Mouse (Mus musculus) ovary, adult 2 months (tissue): ENCODE results near the gene Cntd1. TPM values are rescaled to one million over a fixed set of nuclear protein-coding genes. Genes with fewer than 3 reads are reported as not detected.

Source experiments
- polyA plus RNA-seq: library from polyadenylated mRNA; depleted of rRNA; stranded (reverse); fragments of >200 nt; gene quantifications from 2 replicates; pipeline ENCODE4 v1.2.3, GENCODE M21; 2012; rRNA removed

Gene Cntd1
- 0.13 and 0.33 TPM in 2 replicates for polyA plus RNA-seq

GRCm38 (mm10) chr11:101278223-101279192 lies at the start of gene Cntd1, which contains the start of gene Coa3:
Cntd1 (plus strand) TSS chr11:101279012.
Coa3 (minus strand) TSS chr11:101279114.

GRCm38 (mm10) chr11:101245855-101246701 lies 32.7 kb upstream of the Cntd1 start, which contains the start of gene Ramp2:
Ramp2 (plus strand) TSS chr11:101246028.

DNA sequence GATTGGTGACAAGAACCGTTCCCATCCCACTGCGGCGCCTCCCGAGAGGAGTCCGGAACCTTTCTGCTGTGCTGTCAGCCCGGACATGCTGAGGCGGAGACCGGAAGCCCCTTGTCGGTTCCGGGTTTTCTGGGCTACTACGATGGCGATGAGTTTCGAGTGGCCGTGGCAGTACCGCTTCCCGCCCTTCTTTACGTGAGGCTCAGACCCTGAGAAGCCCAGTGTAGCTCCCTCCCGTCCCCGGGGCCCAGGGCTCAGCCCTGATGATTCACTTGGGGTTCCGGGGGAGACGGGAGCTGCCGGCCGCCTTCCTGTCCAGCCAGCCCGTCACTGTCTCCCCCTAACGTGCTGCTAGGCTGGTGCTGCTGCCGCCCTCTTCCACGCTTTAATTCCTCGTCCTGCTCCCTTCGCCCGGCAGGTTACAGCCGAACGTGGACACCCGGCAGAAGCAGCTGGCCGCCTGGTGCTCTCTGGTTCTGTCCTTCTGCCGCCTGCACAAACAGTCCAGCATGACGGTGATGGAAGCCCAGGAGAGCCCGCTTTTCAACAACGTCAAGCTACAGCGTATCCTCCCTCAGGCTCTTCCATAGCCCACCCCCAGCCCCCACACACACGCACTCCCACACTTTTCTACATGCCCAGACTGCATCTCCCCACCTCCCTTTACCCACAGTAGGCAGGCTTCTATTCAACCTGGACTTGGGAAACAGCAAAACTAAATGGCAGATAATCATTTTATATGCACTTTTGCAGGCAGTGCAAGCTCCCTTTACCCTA lies 25.0 kb upstream of the Cntd1 start, which contains the start of gene Vps25:
Gene Vps25, plus strand, starts transcription at position 95 of the 777 bp plus-strand sequence.

GRCm38 (mm10) chr11:101259948-101260825 lies 18.6 kb upstream of the Cntd1 start, which contains the start of gene Wnk4:
Wnk4 (plus strand) TSS chr11:101260567.

DNA sequence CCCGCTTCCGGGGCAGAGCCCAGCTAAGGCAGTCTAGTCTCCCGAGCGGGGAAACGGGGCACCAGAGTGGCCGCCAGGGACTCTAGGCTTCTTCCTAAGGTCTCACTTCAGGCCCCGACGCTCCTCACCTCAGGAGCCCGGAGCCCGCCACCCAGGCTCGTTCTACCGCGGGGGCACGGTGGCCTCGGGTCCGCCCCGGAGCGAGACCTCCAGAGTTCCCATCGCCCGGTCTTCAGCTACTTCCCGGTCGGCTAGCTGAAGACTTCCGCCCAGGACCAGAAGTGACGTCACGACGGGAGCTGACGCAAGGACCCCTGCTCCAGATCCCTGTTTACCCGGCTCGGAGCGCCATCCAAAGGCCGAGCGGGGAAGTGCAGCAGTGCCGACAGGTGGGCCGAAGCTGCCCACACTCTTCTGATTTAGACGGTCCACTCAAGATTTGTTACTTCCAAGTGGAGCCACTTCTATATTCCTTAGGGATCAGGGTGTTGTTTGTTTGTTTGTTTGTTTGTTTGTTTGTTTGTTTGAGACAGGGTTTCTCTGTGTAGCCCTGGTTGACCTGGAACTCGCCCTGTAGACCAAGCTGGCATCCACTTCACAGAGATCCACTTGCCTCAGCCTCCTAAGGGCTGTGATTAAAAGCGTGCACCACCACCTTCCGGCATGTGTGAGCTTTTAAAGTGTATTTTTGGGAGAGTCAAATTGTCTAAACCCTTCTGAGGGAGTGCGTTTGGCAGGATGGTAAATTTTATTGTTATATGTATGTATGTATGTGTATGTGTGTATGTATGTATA lies 23.4 kb downstream of the Cntd1 start, which contains the start of gene Becn1:
Gene Becn1, minus strand, starts transcription at position 283 of the 795 bp plus-strand sequence.

DNA sequence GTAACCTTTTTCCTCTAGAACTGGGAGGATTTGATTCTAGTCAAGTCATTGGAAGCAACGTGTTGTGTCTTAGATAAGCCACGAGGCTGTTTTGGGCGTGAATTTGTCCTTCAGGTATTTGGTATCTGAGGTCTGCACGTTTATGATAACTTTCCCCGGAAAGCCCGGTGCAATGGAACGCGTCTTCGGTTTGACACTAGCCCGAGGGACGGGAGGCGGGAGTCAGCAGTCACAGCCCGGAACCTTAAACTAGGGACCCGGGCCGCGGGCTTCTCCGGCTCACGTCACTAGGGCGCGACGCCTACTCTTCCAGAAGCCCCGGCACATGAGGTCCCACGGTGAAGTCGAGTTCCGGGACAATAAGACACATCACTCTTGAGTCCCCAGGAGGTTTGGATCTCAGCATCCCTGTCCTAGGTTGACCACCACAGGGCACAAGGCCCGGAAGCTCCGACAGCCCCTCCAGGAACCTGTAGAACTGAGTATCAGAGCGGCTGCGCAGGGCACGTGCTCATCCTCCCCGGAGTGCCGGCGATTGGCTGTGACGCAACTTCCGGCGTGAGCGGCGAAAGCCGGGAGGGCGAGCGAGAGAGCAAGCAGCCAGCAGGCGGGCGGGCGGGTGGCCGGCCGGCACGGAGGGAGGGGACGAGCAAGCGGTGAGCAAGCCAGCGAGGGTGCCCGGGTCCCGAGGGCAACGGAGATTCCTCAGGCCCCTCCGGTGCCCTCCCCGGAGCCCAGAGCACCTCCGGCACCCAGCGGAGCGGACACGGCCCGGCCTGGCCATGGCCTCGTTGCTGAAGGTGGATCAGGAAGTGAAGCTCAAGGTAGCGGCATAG lies 37.1 kb downstream of the Cntd1 start, which contains the start of gene Psme3:
Gene Psme3, plus strand, starts transcription at position 549 of the 836 bp plus-strand sequence.

GRCm38 (mm10) chr11:101324763-101325162 lies 46.0 kb downstream of the Cntd1 start, which contains the start of gene Aoc2:
Aoc2 (plus strand) TSS chr11:101325063.

GRCm38 (mm10) chr11:101330371-101330924 lies 51.6 kb downstream of the Cntd1 start, which contains the start of gene Aoc3:
Aoc3 (plus strand) TSS chr11:101330605.

Other genes with a start within 250 kb of the Cntd1 start
- 124 and 125 TPM in 2 replicates for gene Naglu, start 209.0 kb upstream of the Cntd1 start, polyA plus RNA-seq
- 267 and 378 TPM in 2 replicates for gene Hsd17b1, start 200.6 kb upstream of the Cntd1 start, polyA plus RNA-seq
- gene Coasy, start 196.4 kb upstream of the Cntd1 start, polyA plus RNA-seq = 122 and 140 TPM in 2 replicates
- 23.9 and 36.2 TPM in 2 replicates for gene Mlx, start 191.7 kb upstream of the Cntd1 start, polyA plus RNA-seq
- gene Psmc3ip, start 183.6 kb upstream of the Cntd1 start, polyA plus RNA-seq = 1.7 and 2.1 TPM in 2 replicates
- gene Retreg3, start 159.1 kb upstream of the Cntd1 start, polyA plus RNA-seq = 59.4 and 75.1 TPM in 2 replicates
- 11.5 and 16.8 TPM in 2 replicates for gene Tubg1, start 159.1 kb upstream of the Cntd1 start, polyA plus RNA-seq
- 8.2 and 11.3 TPM in 2 replicates for gene Tubg2, start 123.1 kb upstream of the Cntd1 start, polyA plus RNA-seq
- 12.6 and 13.4 TPM in 2 replicates for gene Cntnap1, start 108.5 kb upstream of the Cntd1 start, polyA plus RNA-seq
- gene Plekhh3, start 107.7 kb upstream of the Cntd1 start, polyA plus RNA-seq = 89.1 and 109 TPM in 2 replicates
- 0.78 and 0.87 TPM in 2 replicates for gene Ccr10, start 103.6 kb upstream of the Cntd1 start, polyA plus RNA-seq
- gene Ezh1, start 52.5 kb upstream of the Cntd1 start, polyA plus RNA-seq = 33.7 and 37.5 TPM in 2 replicates
- gene Ramp2, start 33.0 kb upstream of the Cntd1 start, polyA plus RNA-seq = 128 and 138 TPM in 2 replicates
- gene Vps25, start 25.3 kb upstream of the Cntd1 start, polyA plus RNA-seq = 49.4 and 63.9 TPM in 2 replicates
- 11.7 and 13.1 TPM in 2 replicates for gene Wnk4, start 18.4 kb upstream of the Cntd1 start, polyA plus RNA-seq
- 236 and 502 TPM in 2 replicates for gene Coa3, start 102 bp downstream of the Cntd1 start, polyA plus RNA-seq
- gene Becn1, start 23.3 kb downstream of the Cntd1 start, polyA plus RNA-seq = 129 and 200 TPM in 2 replicates
- 45.8 and 60.3 TPM in 2 replicates for gene Psme3, start 37.2 kb downstream of the Cntd1 start, polyA plus RNA-seq
- gene Aoc2, start 46.1 kb downstream of the Cntd1 start, polyA plus RNA-seq = 9.2 and 10.4 TPM in 2 replicates
- gene Aoc3, start 51.6 kb downstream of the Cntd1 start, polyA plus RNA-seq = 104 and 107 TPM in 2 replicates
- 0.10 and 0.18 TPM in 2 replicates for gene G6pc, start 88.5 kb downstream of the Cntd1 start, polyA plus RNA-seq
- 29.9 and 36.8 TPM in 2 replicates for gene Aarsd1, start 138.6 kb downstream of the Cntd1 start, polyA plus RNA-seq
- gene Gm27029, start 145.8 kb downstream of the Cntd1 start, polyA plus RNA-seq = 0.37 and 0.47 TPM in 2 replicates
- 29.4 TPM in 2 replicates for gene Rundc1, start 146.1 kb downstream of the Cntd1 start, polyA plus RNA-seq
- 3.0 and 3.7 TPM in 2 replicates for gene Ptges3l, start 146.3 kb downstream of the Cntd1 start, polyA plus RNA-seq
- 502 and 570 TPM in 2 replicates for gene Rpl27, start 163.3 kb downstream of the Cntd1 start, polyA plus RNA-seq
- gene Ifi35, start 169.4 kb downstream of the Cntd1 start, polyA plus RNA-seq = 34.0 and 41.4 TPM in 2 replicates
- gene Rnd2, start 186.0 kb downstream of the Cntd1 start, polyA plus RNA-seq = 51.3 and 74.9 TPM in 2 replicates
- gene Vat1, start 187.2 kb downstream of the Cntd1 start, polyA plus RNA-seq = 177 and 199 TPM in 2 replicates